Mouse (Mus musculus): ENCODE results near the gene Hist1h4f. TPM values are rescaled to one million over a fixed set of nuclear protein-coding genes. Genes with fewer than 3 reads are reported as not detected.

Gene Hist1h4f
- total RNA-seq, 2 experiments from 2014 or later: 281 to 1,693 TPM

GRCm38 (mm10) chr13:23536076-23536822 lies 15.2 kb downstream of the Hist1h4f start:
- ATAC-seq (replicated peaks; ENCODE audit: low FRiP score, low TSS enrichment, poor library complexity, severe bottlenecking): no peak

GRCm38 (mm10) chr13:23535137-23536075 lies 16.0 kb downstream of the Hist1h4f start, which contains the start of gene Hist1h3g:
Gene Hist1h3g (plus strand): TSS chr13:23535422.
- peak; percentile 74 for ATAC-seq (replicated peaks; ENCODE audit: low FRiP score, low TSS enrichment, poor library complexity, severe bottlenecking)

DNA sequence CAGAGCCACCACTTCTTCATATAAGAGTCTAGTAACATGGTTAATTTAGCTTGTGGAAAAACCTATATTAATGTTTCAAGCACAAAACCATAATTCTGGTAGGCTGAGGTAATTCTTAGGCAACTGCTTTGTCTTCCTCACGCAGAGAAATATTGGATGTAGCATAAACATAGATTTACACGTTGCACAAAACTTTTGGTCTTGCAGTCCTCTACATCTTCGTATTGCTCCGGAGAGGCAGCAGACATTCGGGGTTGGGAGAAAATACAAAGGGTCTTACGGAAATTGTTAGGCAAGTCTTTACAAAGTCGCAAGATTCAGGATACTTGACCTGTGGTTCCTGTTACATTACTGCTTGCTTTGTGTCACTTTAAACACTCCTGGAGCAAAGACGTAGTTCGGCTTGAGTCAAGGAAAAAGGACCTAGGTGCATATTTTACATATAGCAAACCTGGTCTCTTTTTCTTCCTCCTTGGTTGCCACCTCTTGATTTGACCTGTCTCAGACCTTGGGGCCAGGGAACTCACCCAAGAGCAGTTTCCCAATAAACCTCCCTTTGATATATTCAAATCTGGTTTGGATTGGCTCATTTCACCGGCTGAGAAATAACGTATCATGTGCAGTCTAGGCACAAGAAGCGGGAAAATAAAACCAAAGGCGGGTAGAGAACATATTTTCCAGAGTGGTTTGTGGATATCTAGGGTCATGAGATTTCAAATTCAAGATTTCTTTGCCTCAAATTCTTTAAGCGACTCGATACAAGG lies 16.9 kb downstream of the Hist1h4f start:
- peak; percentile 9; the same call in 1 of the 2 replicates for ATAC-seq (replicated peaks; ENCODE audit: low FRiP score, low TSS enrichment, poor library complexity, severe bottlenecking)

DNA sequence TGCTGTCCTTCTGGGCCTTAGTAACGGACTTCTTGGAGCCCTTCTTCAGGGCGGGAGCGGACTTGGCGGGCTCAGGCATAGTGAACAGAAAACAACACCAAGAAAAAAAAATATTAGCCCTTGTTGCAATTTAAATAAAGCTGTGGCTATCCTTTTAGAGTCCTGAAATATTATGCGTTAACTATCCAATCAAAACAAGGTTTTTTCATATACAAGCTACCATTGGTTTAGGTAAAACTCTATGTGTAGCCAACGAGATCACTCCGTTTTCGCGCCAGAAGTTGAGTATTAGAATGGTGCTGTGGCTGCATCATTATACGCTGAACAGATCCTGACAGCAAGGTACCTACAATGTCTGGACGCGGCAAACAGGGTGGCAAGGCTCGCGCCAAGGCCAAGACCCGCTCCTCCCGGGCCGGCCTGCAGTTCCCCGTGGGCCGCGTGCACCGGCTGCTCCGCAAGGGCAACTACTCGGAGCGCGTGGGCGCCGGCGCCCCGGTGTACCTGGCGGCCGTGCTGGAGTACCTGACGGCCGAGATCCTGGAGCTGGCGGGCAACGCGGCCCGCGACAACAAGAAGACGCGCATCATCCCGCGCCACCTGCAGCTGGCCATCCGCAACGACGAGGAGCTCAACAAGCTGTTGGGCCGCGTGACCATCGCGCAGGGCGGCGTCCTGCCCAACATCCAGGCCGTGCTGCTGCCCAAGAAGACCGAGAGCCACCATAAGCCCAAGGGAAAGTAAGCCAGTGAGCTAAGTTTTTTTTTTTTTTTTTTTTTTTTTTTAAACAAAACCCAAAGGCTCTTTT lies 17.7 kb downstream of the Hist1h4f start, which contains the start of gene Hist1h2af:
TSS of gene Hist1h2af (plus strand) at position 347 of the 808 bp plus-strand sequence.
- ATAC-seq (replicated peaks; ENCODE audit: low FRiP score, low TSS enrichment, poor library complexity, severe bottlenecking): peak; percentile 39

- no peak for ATAC-seq (replicated peaks; ENCODE audit: low FRiP score, low TSS enrichment, poor library complexity, severe bottlenecking)
Measured at GRCm38 (mm10) chr13:23532262-23533075, 19.0 kb downstream of the Hist1h4f start.

- peak; percentile 61 for ATAC-seq (replicated peaks; ENCODE audit: low FRiP score, low TSS enrichment, poor library complexity, severe bottlenecking)
Measured at GRCm38 (mm10) chr13:23530901-23531875, 20.3 kb downstream of the Hist1h4f start, which contains the start of gene Hist1h4h. Gene Hist1h4h (plus strand): TSS chr13:23531050.

DNA sequence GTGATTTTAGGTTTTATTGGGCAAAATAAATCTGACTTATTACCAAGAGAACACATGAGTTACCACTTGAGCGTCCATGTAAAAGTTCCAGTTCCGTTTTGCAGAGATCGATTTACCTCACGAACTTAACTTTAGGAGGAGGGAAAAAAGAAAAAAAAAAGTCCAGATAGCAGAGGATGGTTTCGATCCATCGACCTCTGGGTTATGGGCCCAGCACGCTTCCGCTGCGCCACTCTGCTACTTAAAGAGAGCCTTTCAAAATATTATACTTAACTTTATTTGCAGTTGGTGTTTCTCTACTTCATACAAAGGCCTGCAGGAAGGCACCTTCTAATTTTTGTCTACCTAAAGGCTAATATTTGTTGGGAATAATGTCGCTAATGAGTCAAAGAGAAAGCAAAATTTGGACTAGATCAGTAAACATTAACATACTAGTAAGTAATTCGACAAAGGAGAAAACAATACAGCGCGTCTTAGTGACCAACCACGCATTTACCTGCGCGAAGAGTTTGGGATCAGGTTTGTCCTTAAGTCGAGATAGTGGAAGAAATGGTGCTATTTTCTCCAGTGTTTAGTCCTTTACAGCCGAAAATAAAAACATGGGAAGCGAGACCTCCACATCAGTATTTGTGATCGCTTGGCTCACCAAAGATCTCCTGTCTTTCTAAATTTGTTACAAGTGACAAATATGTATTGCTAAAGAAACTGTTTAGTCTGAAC lies 21.1 kb downstream of the Hist1h4f start:
- no peak for ATAC-seq (replicated peaks; ENCODE audit: low FRiP score, low TSS enrichment, poor library complexity, severe bottlenecking)

DNA sequence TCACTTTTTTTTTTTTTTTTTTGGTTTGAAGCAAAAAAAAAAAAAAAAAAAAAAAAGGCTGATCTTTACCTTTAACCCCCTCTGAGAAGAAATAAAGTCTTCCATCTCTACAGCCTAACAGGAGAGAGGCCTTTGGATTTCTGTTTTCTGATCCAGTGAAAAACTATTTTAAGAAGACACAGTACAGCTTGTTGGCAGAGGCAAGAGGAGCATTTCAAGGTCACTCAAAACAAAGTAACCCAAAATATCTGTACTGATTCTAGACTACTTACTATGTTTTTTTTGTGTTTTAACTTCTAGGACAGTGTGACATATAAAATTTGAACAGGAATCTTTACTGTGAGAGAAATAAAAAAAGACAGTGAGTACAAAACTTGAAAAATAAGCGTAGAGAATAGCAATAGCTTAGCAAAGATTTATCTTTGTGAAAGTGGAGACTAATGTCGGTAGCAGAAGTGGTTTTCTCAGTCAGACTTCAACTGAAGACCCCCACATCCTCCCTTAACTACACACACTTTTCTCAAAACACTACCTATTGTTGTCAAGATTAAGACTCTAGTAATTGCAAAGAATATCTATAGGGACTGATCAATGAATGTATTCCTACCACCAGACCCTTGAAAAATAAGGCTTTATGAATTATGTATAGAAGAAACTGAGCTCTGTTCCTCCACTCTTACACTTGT lies 21.8 kb downstream of the Hist1h4f start:
- no peak for ATAC-seq (replicated peaks; ENCODE audit: low FRiP score, low TSS enrichment, poor library complexity, severe bottlenecking)

- ATAC-seq (replicated peaks; ENCODE audit: low FRiP score, low TSS enrichment, poor library complexity, severe bottlenecking): no peak
Measured at GRCm38 (mm10) chr13:23529005-23529404, 22.4 kb downstream of the Hist1h4f start.

DNA sequence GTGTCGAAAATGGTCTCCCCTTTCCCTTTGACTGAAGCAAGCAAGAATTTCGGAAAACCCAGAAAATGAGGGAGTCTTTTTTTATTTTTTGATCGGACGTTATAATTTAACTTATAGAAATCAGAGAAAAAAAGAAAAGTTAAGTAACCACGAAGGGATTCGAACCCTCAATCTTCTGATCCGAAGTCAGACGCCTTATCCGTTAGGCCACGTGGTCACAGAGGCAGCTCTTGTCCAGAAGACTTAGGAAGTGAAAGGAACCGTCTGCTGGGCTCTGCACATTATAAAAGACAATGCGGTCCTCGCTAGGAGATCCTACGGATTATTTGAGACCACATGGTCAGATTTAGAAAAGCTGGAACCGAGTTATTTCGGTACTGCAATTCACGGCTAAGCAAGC lies 25.1 kb downstream of the Hist1h4f start:
- ATAC-seq (replicated peaks; ENCODE audit: low FRiP score, low TSS enrichment, poor library complexity, severe bottlenecking): peak; percentile 39; the same call in 1 of the 2 replicates

DNA sequence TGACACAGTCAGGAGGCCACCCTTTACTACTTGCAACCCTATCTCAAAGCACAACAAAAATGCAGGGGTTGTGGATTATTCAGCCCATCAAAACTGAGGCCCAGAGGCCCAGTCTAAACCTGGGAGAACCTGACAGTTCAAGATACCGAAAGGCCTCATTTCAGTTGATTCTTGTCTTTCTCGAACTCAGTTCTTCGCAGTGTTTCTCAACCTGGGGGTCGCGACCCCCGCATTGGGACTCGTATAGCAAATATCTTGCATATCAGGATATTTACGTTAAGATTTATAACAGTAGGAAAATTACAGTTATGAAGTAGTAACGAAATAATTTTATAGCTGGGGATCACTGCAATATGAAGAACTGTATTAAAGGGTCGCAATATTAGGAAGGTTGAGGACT lies 25.5 kb downstream of the Hist1h4f start:
- no peak for ATAC-seq (replicated peaks; ENCODE audit: low FRiP score, low TSS enrichment, poor library complexity, severe bottlenecking)

GRCm38 (mm10) chr13:23524654-23525053 lies 26.8 kb downstream of the Hist1h4f start:
- ATAC-seq (replicated peaks; ENCODE audit: low FRiP score, low TSS enrichment, poor library complexity, severe bottlenecking): peak; percentile 41; the same call in 1 of the 2 replicates

GRCm38 (mm10) chr13:23523976-23524375 lies 27.5 kb downstream of the Hist1h4f start:
- ATAC-seq (replicated peaks; ENCODE audit: low FRiP score, low TSS enrichment, poor library complexity, severe bottlenecking): no peak

GRCm38 (mm10) chr13:23521703-23522102 lies 29.7 kb downstream of the Hist1h4f start:
- peak; percentile 39 for ATAC-seq (replicated peaks; ENCODE audit: low FRiP score, low TSS enrichment, poor library complexity, severe bottlenecking)

DNA sequence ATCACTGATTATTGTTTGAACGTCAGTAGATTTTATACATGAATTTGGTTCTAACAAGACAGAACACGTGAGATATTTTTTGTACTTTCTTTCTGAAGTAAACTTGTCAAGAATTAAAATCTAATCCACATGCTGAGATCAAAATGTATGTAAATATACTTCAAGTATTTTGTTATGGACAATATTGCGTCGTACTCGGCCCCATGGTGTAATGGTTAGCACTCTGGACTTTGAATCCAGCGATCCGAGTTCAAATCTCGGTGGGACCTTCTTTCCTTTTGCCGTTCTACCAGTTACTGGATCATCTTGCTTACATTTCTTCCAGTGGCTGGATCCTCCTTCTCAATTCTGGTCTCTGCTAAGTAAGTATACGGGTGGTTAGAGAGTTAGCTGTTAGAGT lies 32.0 kb downstream of the Hist1h4f start:
- peak; percentile 11 for ATAC-seq (replicated peaks; ENCODE audit: low FRiP score, low TSS enrichment, poor library complexity, severe bottlenecking)

All from megakaryocyte-erythroid progenitor cell, adult 5-6 weeks (primary cell).